Mouse (Mus musculus): ENCODE results near the gene Atg9b. TPM values are rescaled to one million over a fixed set of nuclear protein-coding genes. Genes with fewer than 3 reads are reported as not detected.

The Atg9b gene
- polyA plus RNA-seq, 1 experiment from 2014 or later: 0.59 TPM

DNA sequence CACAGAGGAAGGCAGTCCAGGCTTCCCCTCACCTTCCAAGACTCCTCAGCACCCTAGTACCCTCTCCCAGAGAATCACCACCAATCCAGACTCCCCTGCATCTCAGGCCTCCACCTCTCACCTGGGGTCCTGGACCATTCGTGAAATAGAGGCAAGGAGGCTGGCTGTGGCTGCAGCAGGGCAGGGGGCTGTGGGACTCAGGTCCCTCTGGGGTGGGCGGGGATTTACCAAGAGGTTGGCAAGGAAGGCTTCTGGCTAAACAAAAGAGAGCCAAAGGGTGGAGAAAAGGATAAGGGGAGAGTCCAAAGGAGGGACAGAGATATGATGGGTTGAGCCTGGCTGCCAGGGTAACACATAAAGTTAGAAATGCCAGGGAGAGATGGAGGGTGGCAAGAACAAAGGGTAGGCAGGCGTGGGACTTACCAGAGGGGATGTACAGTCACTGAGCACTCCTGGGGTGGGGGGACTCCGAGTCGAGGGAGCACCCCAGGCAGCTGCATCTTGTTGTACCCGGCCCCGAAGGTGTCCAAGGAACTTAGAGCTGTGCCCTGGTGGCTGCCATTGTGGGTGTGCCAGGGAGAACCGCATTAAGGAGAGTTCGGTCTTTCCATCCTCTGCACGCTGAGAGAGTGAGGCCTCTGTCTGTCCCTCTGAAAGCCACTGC is 5.9 kb downstream of the Atg9b start:
- WGBS: 91% methylated on average over 10 of the region's 10 CpGs
- TF ChIP-seq CTCF (IDR thresholded peaks at IDR 0.05; ENCODE audit: low read depth): no peak

DNA sequence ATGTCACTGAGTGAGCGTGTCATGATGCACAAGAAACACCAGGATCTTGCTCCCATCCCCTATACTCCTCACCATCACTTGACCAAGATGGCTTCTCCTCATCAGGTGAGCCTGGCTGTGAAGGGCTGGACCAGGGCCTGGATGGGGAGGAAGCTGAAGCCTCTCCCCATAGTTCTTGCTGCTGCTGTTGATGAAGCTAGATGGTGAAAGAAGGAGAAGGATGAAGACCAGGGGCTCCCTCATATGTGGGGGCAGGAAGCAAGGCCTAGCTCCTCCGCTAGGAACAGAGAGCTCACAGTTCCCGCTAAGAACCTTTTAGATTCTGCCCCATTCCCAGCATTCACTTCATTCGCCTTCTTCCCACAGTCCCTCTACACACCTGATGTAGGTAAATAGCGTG is 6.6 kb downstream of the Atg9b start:
- peaks cover 6% of the 10 kb centered on the region; the same call in 1 of the 2 replicates for H3K27me3 ChIP-seq (ENCODE audit: insufficient read depth, low read length)
- no peak overlapping the region for H3K27ac ChIP-seq
- H3K4me1 ChIP-seq (replicated peaks; ENCODE audit: insufficient read depth, low read length): peaks cover 22% of the 10 kb centered on the region
- no peak for DNase-seq (ENCODE audit: low spot score)
- no peaks in the 10 kb centered on the region for H3K9me3 ChIP-seq (replicated peaks; ENCODE audit: low read length)
- no peak overlapping the region for H3K4me2 ChIP-seq (ENCODE audit: low read length)
- H3K4me3 ChIP-seq (replicated peaks; ENCODE audit: low read depth, low read length): no peak overlapping the region
- no peaks in the 10 kb centered on the region for H3K36me3 ChIP-seq (ENCODE audit: insufficient read depth, low read length)
- no peak for TF ChIP-seq CTCF (IDR thresholded peaks at IDR 0.05; ENCODE audit: low read depth)
- 93% methylated on average over 5 of the region's 5 CpGs for WGBS
- ATAC-seq (replicated peaks; ENCODE audit: low FRiP score, low read depth): no peak
- H3K9ac ChIP-seq (ENCODE audit: low read depth, low read length): no peak overlapping the region

More for the DNA sequence above, 5.9 kb downstream of the Atg9b start:
- DNase-seq (ENCODE audit: low spot score) (no peak), ATAC-seq (replicated peaks; ENCODE audit: low FRiP score, low read depth) (no peak)
- Histone ChIP-seq H3K9ac (ENCODE audit: low read depth, low read length) (no peak overlapping the region), H3K9me3 (replicated peaks; ENCODE audit: low read length) (no peaks in the 10 kb centered on the region), H3K27me3 (ENCODE audit: insufficient read depth, low read length) (peaks cover 6% of the 10 kb centered on the region; the same call in 1 of the 2 replicates), H3K4me3 (replicated peaks; ENCODE audit: low read depth, low read length) (no peak overlapping the region), H3K4me2 (ENCODE audit: low read length) (no peak overlapping the region), H3K27ac (no peak overlapping the region), H3K36me3 (ENCODE audit: insufficient read depth, low read length) (no peaks in the 10 kb centered on the region), H3K4me1 (replicated peaks; ENCODE audit: insufficient read depth, low read length) (peaks cover 22% of the 10 kb centered on the region)

DNA sequence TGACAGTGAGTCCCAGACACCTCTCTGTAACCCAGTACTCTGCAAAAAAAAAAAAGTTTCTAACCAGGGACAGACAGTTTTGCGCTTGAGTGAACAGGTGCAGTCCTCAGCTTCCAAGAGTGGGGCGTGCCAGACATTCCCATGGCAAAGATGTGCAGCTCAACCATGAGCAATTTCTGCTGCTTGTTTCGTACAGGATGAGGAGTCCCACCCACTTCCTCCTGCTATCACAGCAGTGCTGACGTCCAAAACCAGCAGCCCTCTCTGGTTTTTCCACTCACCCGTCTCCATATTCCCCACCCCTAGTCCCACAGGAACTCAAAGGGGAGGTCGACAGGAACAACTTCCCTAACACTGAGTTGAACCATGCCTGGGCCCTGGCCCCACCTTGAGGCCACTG is 7.5 kb downstream of the Atg9b start:
- DNase-seq (ENCODE audit: low spot score): peak; percentile 58
- H3K9me3 ChIP-seq (replicated peaks; ENCODE audit: low read length): no peaks in the 10 kb centered on the region
- 26% methylated on average over 6 of the region's 6 CpGs for WGBS

GRCm38 (mm10) chr5:24383026-24383859 is 8.7 kb downstream of the Atg9b start:
- DNase-seq (ENCODE audit: low spot score) (peak; percentile 94), ATAC-seq (replicated peaks; ENCODE audit: low FRiP score, low read depth) (peak; percentile 89)
- peak overlapping the region; percentile 32 for H3K4me3 ChIP-seq (replicated peaks; ENCODE audit: low read depth, low read length)
- H3K4me1 ChIP-seq (replicated peaks; ENCODE audit: insufficient read depth, low read length): peaks cover 20% of the 10 kb centered on the region
- no peaks in the 10 kb centered on the region for H3K36me3 ChIP-seq (ENCODE audit: insufficient read depth, low read length)
- peaks cover 6% of the 10 kb centered on the region; the same call in 1 of the 2 replicates for H3K27me3 ChIP-seq (ENCODE audit: insufficient read depth, low read length)
- TF ChIP-seq CTCF (IDR thresholded peaks at IDR 0.05; ENCODE audit: low read depth): peak; percentile 71
- H3K9ac ChIP-seq (ENCODE audit: low read depth, low read length): peak overlapping the region; percentile 41
- WGBS: 5% methylated on average over 34 of the region's 34 CpGs
- H3K27ac ChIP-seq: no peak overlapping the region
- H3K9me3 ChIP-seq (replicated peaks; ENCODE audit: low read length): no peaks in the 10 kb centered on the region
- H3K4me2 ChIP-seq (ENCODE audit: low read length): peak overlapping the region; percentile 55

More for the DNA sequence above, 7.5 kb downstream of the Atg9b start:
- Histone ChIP-seq H3K9ac (ENCODE audit: low read depth, low read length) (no peak overlapping the region), H3K27me3 (ENCODE audit: insufficient read depth, low read length) (peaks cover 6% of the 10 kb centered on the region; the same call in 1 of the 2 replicates), H3K36me3 (ENCODE audit: insufficient read depth, low read length) (no peaks in the 10 kb centered on the region), H3K4me1 (replicated peaks; ENCODE audit: insufficient read depth, low read length) (peaks cover 22% of the 10 kb centered on the region), H3K4me2 (ENCODE audit: low read length) (peak overlapping the region; percentile 55; the same call in 1 of the 2 replicates), H3K27ac (0 out of 2 replicates have a peak overlapping the region, but pooled peaks have one; percentile 16), H3K4me3 (replicated peaks; ENCODE audit: low read depth, low read length) (no peak overlapping the region)
- no peak for ATAC-seq (replicated peaks; ENCODE audit: low FRiP score, low read depth)
- TF ChIP-seq CTCF (IDR thresholded peaks at IDR 0.05; ENCODE audit: low read depth): no peak

GRCm38 (mm10) chr5:24381988-24382387 is 10.0 kb downstream of the Atg9b start:
- ATAC-seq (replicated peaks; ENCODE audit: low FRiP score, low read depth) (no peak), DNase-seq (ENCODE audit: low spot score) (no peak)
- peaks cover 10% of the 10 kb centered on the region for H3K4me1 ChIP-seq (replicated peaks; ENCODE audit: insufficient read depth, low read length)
- TF ChIP-seq CTCF (IDR thresholded peaks at IDR 0.05; ENCODE audit: low read depth): no peak
- H3K9me3 ChIP-seq (replicated peaks; ENCODE audit: low read length): no peaks in the 10 kb centered on the region
- no peak overlapping the region for H3K27ac ChIP-seq
- H3K4me2 ChIP-seq (ENCODE audit: low read length): no peak overlapping the region
- WGBS: 55% methylated on average over 2 of the region's 2 CpGs
- no peak overlapping the region for H3K4me3 ChIP-seq (replicated peaks; ENCODE audit: low read depth, low read length)
- H3K27me3 ChIP-seq (ENCODE audit: insufficient read depth, low read length): peaks cover 6% of the 10 kb centered on the region; the same call in 1 of the 2 replicates
- no peak overlapping the region for H3K9ac ChIP-seq (ENCODE audit: low read depth, low read length)
- no peaks in the 10 kb centered on the region for H3K36me3 ChIP-seq (ENCODE audit: insufficient read depth, low read length)

- H3K36me3 ChIP-seq (ENCODE audit: insufficient read depth, low read length): no peaks in the 10 kb centered on the region
- H3K9me3 ChIP-seq (replicated peaks; ENCODE audit: low read length): no peaks in the 10 kb centered on the region
- H3K4me1 ChIP-seq (replicated peaks; ENCODE audit: insufficient read depth, low read length): peaks cover 10% of the 10 kb centered on the region
- H3K27me3 ChIP-seq (ENCODE audit: insufficient read depth, low read length): peaks cover 2% of the 10 kb centered on the region; the same call in 1 of the 2 replicates
- H3K27ac ChIP-seq: no peak overlapping the region
- no peak for TF ChIP-seq CTCF (IDR thresholded peaks at IDR 0.05; ENCODE audit: low read depth)
- ATAC-seq (replicated peaks; ENCODE audit: low FRiP score, low read depth) (no peak), DNase-seq (ENCODE audit: low spot score) (no peak)
- no peak overlapping the region for H3K4me2 ChIP-seq (ENCODE audit: low read length)
- no peak overlapping the region for H3K9ac ChIP-seq (ENCODE audit: low read depth, low read length)
- no peak overlapping the region for H3K4me3 ChIP-seq (replicated peaks; ENCODE audit: low read depth, low read length)
- 60% methylated on average over 6 of the region's 6 CpGs for WGBS
Observed at GRCm38 (mm10) chr5:24381486-24381885, 10.5 kb downstream of the Atg9b start.
